8 mouse cellular contexts compared by ENCODE assay signal in genomic region chr16:33178278-33179074, GRCm38 (mm10). TPM values are rescaled to one million over a fixed set of nuclear protein-coding genes. Genes with fewer than 3 reads are reported as not detected.
DNase-seq lines count a peak whose midpoint lies in the region; ATAC-seq and TF ChIP-seq lines count a peak whose summit lies in the region.

No protein-coding gene starts in this region.

- DNase-seq in forebrain, embryonic 10.5 days (ENCODE audit: extremely low spot score, low spot score) = no peak
- peak; percentile 83 for DNase-seq in A20 (ENCODE audit: low read depth, low spot score)
- DNase-seq in cerebellum, postnatal 36 days = peak; percentile 17
- DNase-seq in hindbrain, postnatal 0 days (ENCODE audit: low spot score) = peak; percentile 52
- DNase-seq in testis, postnatal 14 days (ENCODE audit: low spot score) = peak; percentile 82
- DNase-seq in embryo, embryonic 10.5 days (ENCODE audit: low spot score) = no peak

- peak overlapping the region; percentile 14; the same call in 1 of the 2 replicates for H3K4me2 ChIP-seq in forebrain, embryonic 16.5 days (ENCODE audit: low read length)
- peak overlapping the region; percentile 31 for H3K4me2 ChIP-seq in hindbrain, postnatal 0 days (ENCODE audit: low read depth, low read length)

- H3K9me3 ChIP-seq in forebrain, embryonic 16.5 days (ENCODE audit: control insufficient read depth, low read length) = no peaks in the 10 kb centered on the region
- H3K9me3 ChIP-seq in forebrain, embryonic 10.5 days = no peaks in the 10 kb centered on the region
- no peaks in the 10 kb centered on the region for H3K9me3 ChIP-seq in hindbrain, postnatal 0 days (ENCODE audit: low read length)

- ATAC-seq in forebrain, embryonic 16.5 days = no peak
- peak; percentile 59; the same call in 1 of the 2 replicates for ATAC-seq in hindbrain, postnatal 0 days
- peak; percentile 57 for ATAC-seq in megakaryocyte progenitor cell, adult 5-6 weeks (replicated peaks; ENCODE audit: poor library complexity)

- WGBS in forebrain, embryonic 16.5 days = 64% methylated on average over 17 of the region's 17 CpGs
- 82% methylated on average over 17 of the region's 17 CpGs for WGBS in forebrain, embryonic 10.5 days
- WGBS in hindbrain, postnatal 0 days = 51% methylated on average over 17 of the region's 17 CpGs

- H3K27ac ChIP-seq in forebrain, embryonic 16.5 days (ENCODE audit: low read length) = peak overlapping the region; percentile 5; the same call in 1 of the 2 replicates
- H3K27ac ChIP-seq in forebrain, embryonic 10.5 days = no peak overlapping the region
- peak overlapping the region; percentile 49 for H3K27ac ChIP-seq in hindbrain, postnatal 0 days

- no peaks in the 10 kb centered on the region for H3K27me3 ChIP-seq in forebrain, embryonic 16.5 days (replicated peaks; ENCODE audit: control insufficient read depth, insufficient read depth, low read length)
- no peaks in the 10 kb centered on the region for H3K27me3 ChIP-seq in forebrain, embryonic 10.5 days (ENCODE audit: poor library complexity, severe bottlenecking)
- H3K27me3 ChIP-seq in hindbrain, postnatal 0 days (ENCODE audit: insufficient read depth, low read length) = no peaks in the 10 kb centered on the region

- H3K36me3 ChIP-seq in forebrain, embryonic 16.5 days (ENCODE audit: control insufficient read depth, insufficient read depth) = no peaks in the 10 kb centered on the region
- no peaks in the 10 kb centered on the region for H3K36me3 ChIP-seq in forebrain, embryonic 10.5 days (replicated peaks)
- H3K36me3 ChIP-seq in hindbrain, postnatal 0 days (ENCODE audit: insufficient read depth, low read length) = no peaks in the 10 kb centered on the region

- peaks cover 5% of the 10 kb centered on the region; the same call in 1 of the 2 replicates for H3K4me1 ChIP-seq in forebrain, embryonic 16.5 days (replicated peaks; ENCODE audit: control insufficient read depth, insufficient read depth, low read length)
- 0 out of 2 replicates have a peak, but pooled peaks cover 5% of the 10 kb centered on the region for H3K4me1 ChIP-seq in forebrain, embryonic 10.5 days
- peaks cover 4% of the 10 kb centered on the region; the same call in 1 of the 2 replicates for H3K4me1 ChIP-seq in hindbrain, postnatal 0 days (ENCODE audit: insufficient read depth, low read length)

- no peak for TF ChIP-seq CTCF in hindbrain, postnatal 0 days (IDR thresholded peaks at IDR 0.05; ENCODE audit: low read depth)

- H3K4me3 ChIP-seq in forebrain, embryonic 16.5 days (replicated peaks; ENCODE audit: low read length) = no peak overlapping the region
- no peak overlapping the region for H3K4me3 ChIP-seq in forebrain, embryonic 10.5 days
- no peak overlapping the region for H3K4me3 ChIP-seq in hindbrain, postnatal 0 days (ENCODE audit: low read length)

- H3K9ac ChIP-seq in forebrain, embryonic 16.5 days (replicated peaks; ENCODE audit: low read depth, low read length) = no peak overlapping the region
- no peak overlapping the region for H3K9ac ChIP-seq in hindbrain, postnatal 0 days (replicated peaks; ENCODE audit: low read length)

RNA-seq across cellular contexts. Expression of gene Osbpl11, which starts 6.4 kb away (rescaled TPM):
- 16.7 and 18.1 TPM in 2 replicates for polyA plus RNA-seq in forebrain, embryonic 16.5 days (2015; fragmentation: Nextera tagmentation; extraction: Ambion mirVana)
- polyA plus RNA-seq in forebrain, embryonic 10.5 days (2016; fragmentation: Nextera tagmentation; extraction: Ambion mirVana) = 17.7 and 19.0 TPM in 2 replicates
- 23.6 and 25.0 TPM in 2 replicates for total RNA-seq in hindbrain, postnatal 0 days (2014; rRNA removed)
- 10.8 and 10.9 TPM in 2 replicates for polyA plus RNA-seq in hindbrain, postnatal 0 days (2015; fragmentation: Nextera tagmentation; extraction: Ambion mirVana)
- 8.7 and 9.3 TPM in 2 replicates for total RNA-seq in megakaryocyte progenitor cell, adult 5-6 weeks (2015)
- total RNA-seq in megakaryocyte progenitor cell, adult 5-6 weeks (2017) = 17.2 and 17.7 TPM in 2 replicates

Comparison
In these comparisons a context has a peak if more than half of its experiments do, and no peak if none do; other contexts are left out.
1. DNase-seq: peak in A20 (single experiment), cerebellum, postnatal 36 days (2 of 2), hindbrain, postnatal 0 days (single experiment) and testis, postnatal 14 days (single experiment); none in forebrain, embryonic 10.5 days (single experiment) and embryo, embryonic 10.5 days (single experiment).